Mouse (Mus musculus) gastrocnemius, postnatal 36 days (tissue): ENCODE data around the gene Wwox. TPM values are rescaled to one million over a fixed set of nuclear protein-coding genes. Genes with fewer than 3 reads are reported as not detected.

Source experiments
- DNase-seq, 2 experiments: peaks; one replicate each; pipeline ENCODE4 v3.0.0; 2022
- intact Hi-C: fragments of 180-260 bp; cut with DNase I; formaldehyde crosslinking; loops from one replicate; pipeline ENCODE4 v1.15.1; 2025
- long read RNA-seq, 2 experiments: library from polyadenylated mRNA; stranded (forward); transcript quantifications; one replicate each; pipeline ENCODE4 v2.0.0; 2021
- total RNA-seq, 2 experiments: library from RNA; stranded (reverse); gene quantifications; 2 replicates each; pipeline ENCODE4 v1.2.3; 2021

Gene Wwox
- total RNA-seq, result 1 to 10 TPM; 7.4 to 7.5 TPM
- long read RNA-seq, experiment 1, partial matches to known transcripts, result 3 of 9 reads
- long read RNA-seq, experiment 1, other reads (novel, unspliced or antisense), result 6 of 9 reads
- long read RNA-seq, experiment 2, partial matches to known transcripts, result 6 of 12 reads
- long read RNA-seq, experiment 2, other reads (novel, unspliced or antisense), result 6 of 12 reads

GRCm38 (mm10) chr8:114439334-114440204 is at the start of gene Wwox:
Gene Wwox, plus strand, starts transcription at chr8:114439655.
- DNase-seq, result peak; percentile 98 to 100
- intact Hi-C loops, result loop anchor here (5.0 to 10.0 kb wide), 2 partner anchors 357 to 775 kb away; no protein-coding TSS in a partner anchor

GRCm38 (mm10) chr8:114390465-114391254 is 48.8 kb upstream of the Wwox start:
- DNase-seq, result no peak
- intact Hi-C loops, result no loop called here

GRCm38 (mm10) chr8:114398326-114398725 is 41.1 kb upstream of the Wwox start:
- no peak for DNase-seq
- intact Hi-C loops, result no loop called here

- DNase-seq, result no peak
- intact Hi-C loops, result no loop called here
Measured at GRCm38 (mm10) chr8:114399273-114399672, 40.2 kb upstream of the Wwox start.

GRCm38 (mm10) chr8:114401679-114402078 is 37.8 kb upstream of the Wwox start:
- intact Hi-C loops, result no loop called here
- DNase-seq, result no peak

- intact Hi-C loops, result no loop called here
Measured at GRCm38 (mm10) chr8:114411421-114411820, 28.0 kb upstream of the Wwox start.

GRCm38 (mm10) chr8:114417786-114418185 is 21.7 kb upstream of the Wwox start, which contains the start of gene Clec3a:
Gene Clec3a, plus strand, starts transcription at chr8:114418086.
- no peak for DNase-seq
- intact Hi-C loops, result no loop called here

More at GRCm38 (mm10) chr8:114411421-114411820, 28.0 kb upstream of the Wwox start:
- no peak for DNase-seq

GRCm38 (mm10) chr8:114418486-114418885 is 21.0 kb upstream of the Wwox start:
- no peak for DNase-seq
- intact Hi-C loops, result no loop called here

- no peak for DNase-seq
- intact Hi-C loops, result no loop called here
Measured at GRCm38 (mm10) chr8:114418904-114419303, 20.6 kb upstream of the Wwox start.

GRCm38 (mm10) chr8:114421544-114421943 is 17.9 kb upstream of the Wwox start:
- intact Hi-C loops, result no loop called here
- DNase-seq, result no peak

GRCm38 (mm10) chr8:114438236-114438635 is 1.2 kb upstream of the Wwox start:
- peak; percentile 37 to 47 for DNase-seq
- intact Hi-C loops, result loop anchor here (5.0 to 10.0 kb wide), 2 partner anchors 356 to 773 kb away; no protein-coding TSS in a partner anchor

- intact Hi-C loops, result no loop called here
Measured at GRCm38 (mm10) chr8:114440205-114440589, 742 bp downstream of the Wwox start.

GRCm38 (mm10) chr8:114441616-114442015 is 2.2 kb downstream of the Wwox start:
- no peak for DNase-seq
- intact Hi-C loops, result no loop called here

More at GRCm38 (mm10) chr8:114440205-114440589, 742 bp downstream of the Wwox start:
- no peak for DNase-seq

- DNase-seq, result no peak
- intact Hi-C loops, result no loop called here
Measured at GRCm38 (mm10) chr8:114446884-114447283, 7.4 kb downstream of the Wwox start.

GRCm38 (mm10) chr8:114452278-114452677 is 12.8 kb downstream of the Wwox start:
- DNase-seq, result no peak
- intact Hi-C loops, result loop anchor here (5.0 kb wide), 3 partner anchors 90 to 1255 kb away; partner anchors contain the start of gene Maf

GRCm38 (mm10) chr8:114452781-114453221 is 13.3 kb downstream of the Wwox start:
- intact Hi-C loops, result loop anchor here (5.0 kb wide), 3 partner anchors 90 to 1254 kb away; partner anchors contain the start of gene Maf
- peak in 1 of 2 experiments; percentile 54 for DNase-seq

GRCm38 (mm10) chr8:114455302-114455701 is 15.8 kb downstream of the Wwox start:
- DNase-seq, result no peak
- intact Hi-C loops, result no loop called here

GRCm38 (mm10) chr8:114455953-114456352 is 16.5 kb downstream of the Wwox start:
- intact Hi-C loops, result no loop called here
- no peak for DNase-seq

GRCm38 (mm10) chr8:114458113-114458784 is 18.8 kb downstream of the Wwox start:
- DNase-seq, result no peak
- intact Hi-C loops, result no loop called here

- DNase-seq, result no peak
- intact Hi-C loops, result no loop called here
Measured at GRCm38 (mm10) chr8:114460600-114460999, 21.1 kb downstream of the Wwox start.
